Mouse (Mus musculus) small intestine, adult 2 months (tissue): ENCODE results near the gene Gfer.

Experiments
- CTCF ChIP-seq: fragments of 200-500 bp; IDR thresholded peaks from 2 replicates; pipeline ENCODE4 v1.5.1; 2012; ENCODE audit warnings: low read depth, mild to moderate bottlenecking, control low read depth, inconsistent platforms, low read length, moderate library complexity, mixed read lengths; ENCODE audit not compliant: insufficient replicate concordance, insufficient read length; ENCODE audit errors: extremely low read depth
- POLR2A ChIP-seq: fragments of 200-500 bp; IDR thresholded peaks from 2 replicates; pipeline ENCODE4 v1.6.1; 2012; ENCODE audit warnings: low read depth, mild to moderate bottlenecking, control low read depth, inconsistent platforms, low read length, moderate library complexity

DNA sequence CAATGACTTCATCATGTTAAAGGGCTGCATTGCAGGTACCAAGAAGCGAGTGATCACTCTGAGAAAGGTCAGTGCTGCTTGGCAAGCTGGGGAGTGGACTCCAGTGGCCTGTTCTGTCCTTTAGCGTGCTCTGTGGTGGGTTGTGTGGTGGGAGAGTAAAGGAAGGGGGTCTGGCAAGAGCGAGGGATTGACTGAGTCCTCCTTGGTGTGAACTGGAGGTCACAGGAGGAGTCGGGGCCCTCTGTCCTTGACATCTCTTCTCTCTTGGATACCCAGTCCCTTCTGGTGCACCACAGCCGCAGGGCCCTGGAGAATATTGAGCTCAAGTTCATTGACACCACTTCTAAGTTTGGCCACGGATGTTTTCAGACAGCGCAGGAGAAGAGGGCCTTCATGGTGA is 39.5 kb upstream of the Gfer start:
- TF ChIP-seq POLR2A, result no peak
- no peak for TF ChIP-seq CTCF
